Mouse (Mus musculus): ENCODE measurements around the gene Zfp472. TPM values are rescaled to one million over a fixed set of nuclear protein-coding genes. Genes with fewer than 3 reads are reported as not detected.
"Not testable (repeated sequence)": the region's sequence is repeated elsewhere in the genome, so short reads cannot be mapped to it uniquely, and the experiment has no call there.

Zfp472 gene
- total RNA-seq, 2 experiments from 2014 or later = 5.9 to 12.2 TPM

DNA sequence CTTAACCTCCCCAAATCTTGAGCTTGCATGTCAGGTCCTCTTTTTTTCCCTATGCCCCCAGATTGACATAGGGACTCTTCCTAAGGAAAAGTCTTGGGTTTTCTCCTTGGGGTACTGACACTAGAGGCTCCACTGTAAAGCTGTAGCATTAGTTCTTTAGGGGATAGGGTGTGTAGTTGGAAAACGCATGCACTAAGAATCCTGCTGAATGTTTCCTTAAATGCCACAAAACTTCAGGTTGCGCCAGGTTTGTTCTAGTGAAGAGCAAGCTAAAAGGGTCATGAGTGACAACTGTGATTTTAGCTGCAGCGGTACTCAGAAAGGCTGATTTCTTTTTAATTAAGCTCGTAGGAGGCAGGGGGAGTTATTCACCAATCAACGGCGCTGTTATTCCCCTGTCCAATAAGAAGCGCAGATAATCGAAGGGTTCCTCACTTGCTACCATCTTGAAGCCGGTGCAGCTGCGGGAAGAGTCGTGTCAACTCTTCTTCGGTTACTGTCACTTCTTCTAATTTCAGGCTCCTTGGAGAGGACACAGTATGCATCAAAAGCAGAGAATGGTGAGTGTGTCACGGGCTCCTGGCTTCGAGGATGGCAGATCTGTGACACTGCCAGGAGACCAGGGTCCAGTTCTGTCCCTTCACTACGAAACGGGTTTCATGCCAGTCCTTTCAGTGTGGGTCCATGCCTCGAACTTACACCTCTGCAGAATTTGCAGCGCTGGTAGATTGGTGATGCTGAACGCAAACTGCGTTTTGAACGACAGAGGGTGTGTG, 27.3 kb downstream of the Zfp472 start, which contains the start of gene Zfp952:
Gene Zfp952 (plus strand): TSS at position 431 of the 776 bp plus-strand sequence.
- peak; percentile 97 for ATAC-seq (replicated peaks; ENCODE audit: low FRiP score, poor library complexity, severe bottlenecking)

DNA sequence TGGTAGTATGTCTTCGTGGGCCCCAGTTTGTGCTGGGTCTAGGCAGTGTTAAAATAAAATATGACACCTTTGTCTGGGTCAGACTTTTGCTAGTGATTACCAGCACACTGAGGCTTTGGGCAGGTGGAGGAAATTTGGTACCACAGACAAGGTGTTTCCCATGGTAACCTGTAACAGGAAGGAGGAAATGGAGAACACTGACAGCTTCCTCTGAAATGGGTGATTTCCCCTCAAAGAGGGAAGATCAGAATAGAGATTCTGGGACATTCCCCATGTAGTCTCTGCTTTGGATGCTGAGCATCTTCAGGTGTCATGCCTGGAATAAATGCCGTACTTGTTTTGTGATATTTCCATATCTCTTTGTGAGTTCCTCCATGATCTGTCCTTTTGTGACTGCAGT, 32.9 kb downstream of the Zfp472 start:
- no peak for ATAC-seq (replicated peaks; ENCODE audit: low FRiP score, poor library complexity, severe bottlenecking)

DNA sequence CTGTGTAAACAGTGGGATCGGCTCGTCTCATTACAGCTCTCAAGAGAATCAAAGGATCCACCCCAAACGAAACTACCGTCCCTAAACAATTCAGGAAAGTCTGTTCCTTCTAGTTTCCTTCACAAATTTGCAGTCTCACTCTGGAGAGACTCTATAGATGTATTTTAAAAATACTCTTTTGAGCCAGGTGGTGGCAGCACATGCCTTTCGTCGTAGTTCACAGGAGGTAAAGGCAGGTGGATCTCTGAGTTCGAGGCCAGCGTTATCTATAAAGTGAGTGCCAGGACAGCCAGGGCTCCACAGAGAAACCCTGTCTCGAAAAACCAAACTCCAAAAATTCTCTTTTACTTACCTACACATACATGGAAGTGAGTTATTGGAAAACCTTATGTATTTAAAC, 42.7 kb downstream of the Zfp472 start:
- no peak for ATAC-seq (replicated peaks; ENCODE audit: low FRiP score, poor library complexity, severe bottlenecking)

DNA sequence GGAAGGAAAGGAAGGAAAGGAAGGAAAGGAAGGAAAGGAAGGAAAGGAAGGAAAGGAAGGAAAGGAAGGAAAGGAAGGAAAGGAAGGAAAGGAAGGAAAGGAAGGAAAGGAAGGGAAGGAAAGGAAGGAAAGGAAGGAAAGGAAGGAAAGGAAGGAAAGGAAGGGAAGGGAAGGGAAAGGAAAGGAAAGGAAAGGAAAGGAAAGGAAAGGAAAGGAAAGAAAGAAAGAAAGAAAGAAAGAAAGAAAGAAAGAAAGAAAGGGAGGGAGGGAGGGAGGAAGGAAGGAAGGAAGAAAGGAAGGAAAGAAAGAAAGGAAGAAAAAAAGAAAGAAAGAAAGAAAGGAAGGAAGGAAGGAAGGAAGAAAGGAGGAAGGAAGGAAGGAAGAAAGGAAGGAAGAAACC, 54.8 kb downstream of the Zfp472 start:
- not testable (repeated sequence) for ATAC-seq (replicated peaks; ENCODE audit: low FRiP score, poor library complexity, severe bottlenecking)

Other genes starting within 250 kb of the Zfp472 start
- 67.1 and 71.0 TPM in 2 replicates for gene Zfp871, start 177.5 kb upstream of the Zfp472 start, total RNA-seq (2015; ENCODE audit: low replicate concordance)
- gene Zfp871, start 177.5 kb upstream of the Zfp472 start, total RNA-seq (2017; ENCODE audit: low replicate concordance) = 39.3 and 51.0 TPM in 2 replicates
- 1.3 TPM in 1 of 2 replicates, not detected in the other for gene Zfp811, start 155.9 kb upstream of the Zfp472 start, total RNA-seq (2015; ENCODE audit: low replicate concordance)
- not detected in 2 replicates for gene Zfp811, start 155.9 kb upstream of the Zfp472 start, total RNA-seq (2017; ENCODE audit: low replicate concordance)
- gene Zfp799, start 135.6 kb upstream of the Zfp472 start, total RNA-seq (2015; ENCODE audit: low replicate concordance) = 0.42 and 1.1 TPM in 2 replicates
- 0.45 and 1.4 TPM in 2 replicates for gene Zfp799, start 135.6 kb upstream of the Zfp472 start, total RNA-seq (2017; ENCODE audit: low replicate concordance)
- 0.84 and 1.1 TPM in 2 replicates for gene Zfp870, start 74.2 kb upstream of the Zfp472 start, total RNA-seq (2015; ENCODE audit: low replicate concordance)
- 0.64 and 0.83 TPM in 2 replicates for gene Zfp870, start 74.2 kb upstream of the Zfp472 start, total RNA-seq (2017; ENCODE audit: low replicate concordance)
- gene Cyp4f14, start 48.5 kb upstream of the Zfp472 start, total RNA-seq (2015; ENCODE audit: low replicate concordance) = not detected in 2 replicates
- gene Cyp4f14, start 48.5 kb upstream of the Zfp472 start, total RNA-seq (2017; ENCODE audit: low replicate concordance) = not detected in 2 replicates
- gene Cyp4f13, start 18.4 kb upstream of the Zfp472 start, total RNA-seq (2015; ENCODE audit: low replicate concordance) = 3.6 and 14.7 TPM in 2 replicates
- gene Cyp4f13, start 18.4 kb upstream of the Zfp472 start, total RNA-seq (2017; ENCODE audit: low replicate concordance) = 2.6 and 4.1 TPM in 2 replicates
- gene Zfp952, start 27.3 kb downstream of the Zfp472 start, total RNA-seq (2015; ENCODE audit: low replicate concordance) = 0.72 and 6.3 TPM in 2 replicates
- 2.1 and 2.3 TPM in 2 replicates for gene Zfp952, start 27.3 kb downstream of the Zfp472 start, total RNA-seq (2017; ENCODE audit: low replicate concordance)
- 0.36 and 2.1 TPM in 2 replicates for gene Zfp763, start 67.6 kb downstream of the Zfp472 start, total RNA-seq (2015; ENCODE audit: low replicate concordance)
- 2.8 and 3.3 TPM in 2 replicates for gene Zfp763, start 67.6 kb downstream of the Zfp472 start, total RNA-seq (2017; ENCODE audit: low replicate concordance)
- not detected in 2 replicates for gene 4921501E09Rik, start 102.2 kb downstream of the Zfp472 start, total RNA-seq (2015; ENCODE audit: low replicate concordance)
- not detected in 2 replicates for gene 4921501E09Rik, start 102.2 kb downstream of the Zfp472 start, total RNA-seq (2017; ENCODE audit: low replicate concordance)
- gene Zfp563, start 123.5 kb downstream of the Zfp472 start, total RNA-seq (2015; ENCODE audit: low replicate concordance) = 0.72 TPM in 1 of 2 replicates, not detected in the other
- 0.98 and 1.7 TPM in 2 replicates for gene Zfp563, start 123.5 kb downstream of the Zfp472 start, total RNA-seq (2017; ENCODE audit: low replicate concordance)
- gene Morc2b, start 173.9 kb downstream of the Zfp472 start, total RNA-seq (2015; ENCODE audit: low replicate concordance) = not detected in 2 replicates
- 0.51 TPM in 1 of 2 replicates, not detected in the other for gene Morc2b, start 173.9 kb downstream of the Zfp472 start, total RNA-seq (2017; ENCODE audit: low replicate concordance)
- gene Olfr55, start 202.6 kb downstream of the Zfp472 start, total RNA-seq (2015; ENCODE audit: low replicate concordance) = not detected in 2 replicates
- not detected in 2 replicates for gene Olfr55, start 202.6 kb downstream of the Zfp472 start, total RNA-seq (2017; ENCODE audit: low replicate concordance)
- not detected in 2 replicates for gene Olfr239, start 225.5 kb downstream of the Zfp472 start, total RNA-seq (2015; ENCODE audit: low replicate concordance)
- not detected in 2 replicates for gene Olfr239, start 225.5 kb downstream of the Zfp472 start, total RNA-seq (2017; ENCODE audit: low replicate concordance)

Data from erythroid progenitor cell, adult 5-6 weeks (primary cell).